Mouse (Mus musculus): ENCODE data around the gene Tmem108. TPM values are rescaled to one million over a fixed set of nuclear protein-coding genes. Genes with fewer than 3 reads are reported as not detected.

The Tmem108 gene
- polyA plus RNA-seq, 1 experiment from 2014 or later: 3.3 TPM

DNA sequence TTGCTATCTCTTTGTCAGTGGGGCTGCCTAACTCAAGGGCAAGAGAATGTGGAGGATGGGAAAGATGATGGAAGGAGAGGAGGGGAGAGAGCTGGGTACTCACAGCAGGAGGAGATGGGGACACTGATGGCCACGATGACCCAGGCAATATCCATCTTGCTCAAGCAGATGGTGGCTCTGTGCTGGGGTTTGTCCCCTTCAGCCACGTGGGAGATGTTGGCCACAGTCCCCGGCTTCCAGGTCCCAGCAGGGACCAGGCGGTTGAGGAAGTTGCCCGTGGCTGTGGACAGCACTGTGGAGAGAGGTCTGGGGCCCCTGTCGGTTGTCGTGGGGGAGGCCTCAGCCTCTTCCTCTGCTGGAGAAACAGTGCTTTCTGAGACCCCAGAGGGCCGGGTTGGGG, 262.9 kb downstream of the Tmem108 start:
- Histone ChIP-seq H3K4me3 (ENCODE audit: low read depth, low read length) (no peak overlapping the region), H3K9me3 (ENCODE audit: control insufficient read depth) (no peaks in the 10 kb centered on the region), H3K36me3 (ENCODE audit: control insufficient read depth, insufficient read depth) (no peaks in the 10 kb centered on the region), H3K4me1 (replicated peaks; ENCODE audit: control insufficient read depth, insufficient read depth, low read length) (no peaks in the 10 kb centered on the region), H3K27me3 (replicated peaks; ENCODE audit: control insufficient read depth, insufficient read depth, low read length) (no peaks in the 10 kb centered on the region), H3K4me2 (replicated peaks; ENCODE audit: low read depth) (no peak overlapping the region), H3K27ac (ENCODE audit: low read depth, low read length) (no peak overlapping the region), H3K9ac (ENCODE audit: low read depth, low read length) (no peak overlapping the region)
- no peak for ATAC-seq
- WGBS: 79% methylated on average over 8 of the region's 8 CpGs
- no peak for TF ChIP-seq CTCF (IDR thresholded peaks at IDR 0.05; ENCODE audit: low read depth)

DNA sequence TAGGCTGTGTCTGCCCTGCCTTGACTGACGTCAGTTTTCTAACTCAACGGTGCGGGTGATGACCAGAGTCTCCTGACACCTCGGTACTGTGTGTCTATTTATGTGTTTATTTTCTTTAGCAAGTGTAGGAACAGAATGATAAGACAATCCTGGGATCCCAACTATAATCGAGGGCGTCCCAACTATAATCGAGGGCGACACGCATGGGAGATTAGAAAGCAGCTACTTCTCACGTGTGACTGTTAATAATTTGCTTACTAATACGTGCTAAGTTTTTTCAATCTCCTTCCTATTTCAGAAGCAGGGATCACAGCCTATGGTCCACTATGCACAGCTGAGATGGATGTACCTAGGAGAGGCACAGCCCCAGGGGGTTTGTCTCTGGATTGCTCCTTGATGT, 266.2 kb downstream of the Tmem108 start:
- Histone ChIP-seq H3K36me3 (ENCODE audit: control insufficient read depth, insufficient read depth) (no peaks in the 10 kb centered on the region), H3K27ac (ENCODE audit: low read depth, low read length) (no peak overlapping the region), H3K4me1 (replicated peaks; ENCODE audit: control insufficient read depth, insufficient read depth, low read length) (no peaks in the 10 kb centered on the region), H3K4me3 (ENCODE audit: low read depth, low read length) (no peak overlapping the region), H3K9me3 (ENCODE audit: control insufficient read depth) (no peaks in the 10 kb centered on the region), H3K27me3 (replicated peaks; ENCODE audit: control insufficient read depth, insufficient read depth, low read length) (no peaks in the 10 kb centered on the region), H3K9ac (ENCODE audit: low read depth, low read length) (no peak overlapping the region), H3K4me2 (replicated peaks; ENCODE audit: low read depth) (no peak overlapping the region)
- TF ChIP-seq CTCF (IDR thresholded peaks at IDR 0.05; ENCODE audit: low read depth): no peak
- ATAC-seq: no peak
- 78% methylated on average over 11 of the region's 11 CpGs for WGBS

DNA sequence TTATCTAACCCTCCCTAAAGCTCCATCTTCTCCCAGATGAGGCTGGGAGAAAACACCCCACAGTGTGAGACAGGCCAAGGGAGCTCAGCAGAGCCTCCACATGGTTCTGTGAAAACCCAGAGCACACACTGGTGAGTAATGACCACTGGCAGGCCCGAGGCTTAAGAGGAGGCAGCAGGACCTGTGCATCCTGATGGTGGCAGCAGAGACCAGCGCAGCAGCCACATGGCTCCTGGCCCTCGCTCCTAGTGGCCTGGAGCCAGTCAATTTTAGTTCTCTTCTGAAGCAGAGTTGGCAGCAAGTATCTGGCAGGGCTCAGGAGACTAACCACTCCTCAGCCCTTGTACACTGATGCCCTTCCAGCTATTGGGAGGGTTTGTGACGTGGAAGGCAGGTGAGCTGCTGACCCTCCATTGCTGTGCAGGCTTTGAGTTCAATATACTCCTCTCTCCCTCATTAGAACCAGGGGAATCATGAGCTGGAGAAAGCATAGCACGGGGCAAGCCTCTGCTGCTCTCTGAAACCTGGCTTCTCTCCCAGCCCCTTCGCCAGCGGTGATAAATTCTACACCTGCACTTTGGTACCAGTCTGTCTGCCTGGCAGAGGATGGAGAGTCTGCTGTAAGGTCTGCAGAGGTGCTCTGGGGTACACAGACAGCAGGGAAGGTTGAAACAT, 267.2 kb downstream of the Tmem108 start:
- 37% methylated on average over 7 of the region's 7 CpGs for WGBS
- no peak overlapping the region for H3K27ac ChIP-seq (ENCODE audit: low read depth, low read length)
- H3K4me1 ChIP-seq (replicated peaks; ENCODE audit: control insufficient read depth, insufficient read depth, low read length): no peaks in the 10 kb centered on the region
- H3K27me3 ChIP-seq (replicated peaks; ENCODE audit: control insufficient read depth, insufficient read depth, low read length): no peaks in the 10 kb centered on the region
- TF ChIP-seq CTCF (IDR thresholded peaks at IDR 0.05; ENCODE audit: low read depth): peak; percentile 99
- no peaks in the 10 kb centered on the region for H3K36me3 ChIP-seq (ENCODE audit: control insufficient read depth, insufficient read depth)
- H3K9ac ChIP-seq (ENCODE audit: low read depth, low read length): no peak overlapping the region
- no peak overlapping the region for H3K4me2 ChIP-seq (replicated peaks; ENCODE audit: low read depth)
- no peak overlapping the region for H3K4me3 ChIP-seq (ENCODE audit: low read depth, low read length)
- ATAC-seq: peak; percentile 74
- H3K9me3 ChIP-seq (ENCODE audit: control insufficient read depth): no peaks in the 10 kb centered on the region

DNA sequence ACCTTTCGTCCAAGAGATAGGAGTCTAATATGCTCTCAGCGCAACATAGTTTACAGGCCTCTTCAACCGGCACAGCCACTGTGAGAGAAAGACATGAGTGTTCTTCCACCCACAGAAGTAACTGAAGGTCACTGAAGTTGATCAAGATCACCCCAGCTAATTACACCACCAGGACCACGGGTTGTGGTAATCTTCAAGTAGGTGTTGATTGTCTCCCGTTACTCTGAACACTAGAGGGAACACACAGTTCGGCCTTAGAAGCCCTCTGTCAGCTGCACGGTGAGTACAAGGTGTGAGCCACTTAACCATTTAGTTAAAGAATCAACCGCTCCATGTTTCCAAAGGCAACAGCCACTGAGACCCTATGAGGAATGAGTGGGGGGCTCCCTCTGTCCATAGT, 269.7 kb downstream of the Tmem108 start:
- no peak for ATAC-seq
- H3K36me3 ChIP-seq (ENCODE audit: control insufficient read depth, insufficient read depth): no peaks in the 10 kb centered on the region
- H3K4me3 ChIP-seq (ENCODE audit: low read depth, low read length): no peak overlapping the region
- TF ChIP-seq CTCF (IDR thresholded peaks at IDR 0.05; ENCODE audit: low read depth): no peak
- H3K27ac ChIP-seq (ENCODE audit: low read depth, low read length): no peak overlapping the region
- H3K4me1 ChIP-seq (replicated peaks; ENCODE audit: control insufficient read depth, insufficient read depth, low read length): no peaks in the 10 kb centered on the region
- H3K4me2 ChIP-seq (replicated peaks; ENCODE audit: low read depth): no peak overlapping the region
- no peaks in the 10 kb centered on the region for H3K27me3 ChIP-seq (replicated peaks; ENCODE audit: control insufficient read depth, insufficient read depth, low read length)
- H3K9ac ChIP-seq (ENCODE audit: low read depth, low read length): no peak overlapping the region
- WGBS: 78% methylated on average over 8 of the region's 8 CpGs
- no peaks in the 10 kb centered on the region for H3K9me3 ChIP-seq (ENCODE audit: control insufficient read depth)

DNA sequence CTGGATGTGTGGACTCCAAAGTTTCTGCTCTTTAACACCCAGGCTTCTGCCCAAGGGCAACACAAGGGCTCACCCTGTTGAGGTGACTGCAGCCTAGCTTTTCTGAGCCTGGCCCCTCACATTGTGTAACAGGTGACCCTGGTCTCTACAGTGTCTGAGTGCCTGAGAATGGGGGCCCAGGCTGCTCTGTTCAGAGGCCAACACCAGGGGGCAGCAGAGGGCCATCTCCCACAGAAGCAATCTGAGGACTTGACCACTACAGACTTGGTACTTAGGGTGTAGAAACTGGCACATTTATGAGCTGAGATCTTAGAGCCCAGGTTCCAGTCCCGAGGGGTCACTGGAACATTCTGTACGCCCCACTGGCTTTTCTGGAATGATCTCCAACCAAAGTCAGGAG, 271.2 kb downstream of the Tmem108 start:
- Histone ChIP-seq H3K4me3 (ENCODE audit: low read depth, low read length) (no peak overlapping the region), H3K27me3 (replicated peaks; ENCODE audit: control insufficient read depth, insufficient read depth, low read length) (no peaks in the 10 kb centered on the region), H3K9ac (ENCODE audit: low read depth, low read length) (no peak overlapping the region), H3K36me3 (ENCODE audit: control insufficient read depth, insufficient read depth) (no peaks in the 10 kb centered on the region), H3K4me2 (replicated peaks; ENCODE audit: low read depth) (no peak overlapping the region), H3K9me3 (ENCODE audit: control insufficient read depth) (no peaks in the 10 kb centered on the region), H3K4me1 (replicated peaks; ENCODE audit: control insufficient read depth, insufficient read depth, low read length) (no peaks in the 10 kb centered on the region), H3K27ac (ENCODE audit: low read depth, low read length) (no peak overlapping the region)
- ATAC-seq: 0 out of 2 replicates have a peak, but pooled peaks have one; percentile 29
- 23% methylated on average over 2 of the region's 2 CpGs for WGBS
- TF ChIP-seq CTCF (IDR thresholded peaks at IDR 0.05; ENCODE audit: low read depth): peak; percentile 98

DNA sequence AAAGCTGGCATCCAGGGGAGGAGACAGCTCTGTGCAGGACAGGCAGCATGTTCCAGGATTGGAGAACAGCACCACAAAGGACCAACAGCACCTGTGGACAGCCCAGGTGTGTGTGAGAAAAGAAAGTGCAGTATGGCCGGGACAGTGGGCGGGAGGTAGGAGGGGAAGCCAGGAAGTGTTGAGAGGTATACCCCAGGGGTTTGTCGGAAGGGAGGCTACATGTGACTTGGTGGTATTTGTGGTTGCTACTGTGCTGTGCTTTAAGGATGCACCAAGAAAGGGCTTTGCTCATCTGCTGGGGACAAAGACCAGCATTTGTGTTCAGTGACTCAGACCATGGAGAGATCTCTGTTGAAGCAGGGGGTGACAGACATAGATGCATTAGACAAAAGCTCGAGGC, 271.8 kb downstream of the Tmem108 start:
- 77% methylated on average over 4 of the region's 4 CpGs for WGBS
- no peaks in the 10 kb centered on the region for H3K27me3 ChIP-seq (replicated peaks; ENCODE audit: control insufficient read depth, insufficient read depth, low read length)
- no peaks in the 10 kb centered on the region for H3K9me3 ChIP-seq (ENCODE audit: control insufficient read depth)
- H3K27ac ChIP-seq (ENCODE audit: low read depth, low read length): no peak overlapping the region
- H3K36me3 ChIP-seq (ENCODE audit: control insufficient read depth, insufficient read depth): no peaks in the 10 kb centered on the region
- no peak overlapping the region for H3K4me3 ChIP-seq (ENCODE audit: low read depth, low read length)
- no peak overlapping the region for H3K4me2 ChIP-seq (replicated peaks; ENCODE audit: low read depth)
- H3K9ac ChIP-seq (ENCODE audit: low read depth, low read length): no peak overlapping the region
- no peak for TF ChIP-seq CTCF (IDR thresholded peaks at IDR 0.05; ENCODE audit: low read depth)
- H3K4me1 ChIP-seq (replicated peaks; ENCODE audit: control insufficient read depth, insufficient read depth, low read length): no peaks in the 10 kb centered on the region
- no peak for ATAC-seq
